Mouse (Mus musculus) forebrain, postnatal 0 days (tissue): ENCODE results near the gene Gal3st4. TPM values are rescaled to one million over a fixed set of nuclear protein-coding genes. Genes with fewer than 3 reads are reported as not detected.
A peak's percentile ranks its signal among the peaks of the same experiment; 100 is the strongest.

Experiments
- ATAC-seq: fragments of 200-750 bp; cut with Nextera tagmentation; 2 replicates; pipeline ENCODE4 v1.8.0; 2017; ENCODE audit warnings: mild to moderate bottlenecking, moderate library complexity
- DNase-seq: peaks from one replicate; pipeline ENCODE4 v3.0.0-alpha.2; 2015
- H3K27ac ChIP-seq: fragments of 300-500 bp; sonication (generic); 2 replicates; pipeline ENCODE4 v1.5.1; 2014; ENCODE audit warnings: low read depth, mild to moderate bottlenecking, antibody characterized with exemption, low read length, moderate library complexity, mixed read lengths
- H3K27me3 ChIP-seq: fragments of 300-500 bp; sonication (generic); 2 replicates; pipeline ENCODE4 v1.6.1; 2014; ENCODE audit warnings: mild to moderate bottlenecking, low read length, mixed read lengths; ENCODE audit not compliant: insufficient read depth
- H3K36me3 ChIP-seq: fragments of 300-500 bp; sonication (generic); 2 replicates; pipeline ENCODE4 v1.6.1; 2014; ENCODE audit warnings: mild to moderate bottlenecking, moderate library complexity; ENCODE audit not compliant: insufficient read depth
- H3K4me1 ChIP-seq: fragments of 300-500 bp; sonication (generic); 2 replicates; pipeline ENCODE4 v1.6.1; 2014; ENCODE audit warnings: antibody characterized with exemption; ENCODE audit not compliant: insufficient read depth
- H3K4me2 ChIP-seq: fragments of 300-500 bp; sonication (generic); 2 replicates; pipeline ENCODE4 v1.6.1; 2014; ENCODE audit warnings: low read depth, mild to moderate bottlenecking, moderate library complexity
- H3K4me3 ChIP-seq: fragments of 300-500 bp; sonication (generic); 2 replicates; pipeline ENCODE4 v1.5.1; 2014; ENCODE audit warnings: low read depth, low read length, mixed read lengths
- H3K9ac ChIP-seq: fragments of 300-500 bp; sonication (generic); 2 replicates; pipeline ENCODE4 v1.6.1; 2014; ENCODE audit warnings: mild to moderate bottlenecking
- H3K9me3 ChIP-seq: fragments of 300-500 bp; sonication (generic); 2 replicates; pipeline ENCODE4 v1.6.1; 2016; ENCODE audit warnings: low read length
- CTCF ChIP-seq: sonication (generic); IDR thresholded peaks from 2 replicates; pipeline ENCODE4 v1.5.1; 2016; ENCODE audit warnings: antibody characterized with exemption, control low read depth, low read depth
- WGBS: fragments of 180-500 bp; shearing (Covaris S2); extraction: QIAGEN DNeasy Blood & Tissue Kit; methylation state at CpG from one replicate; pipeline ENCODE4 v1.1.7; 2014; 5-methylcytosine and 5-hydroxymethylcytosine counted together
- polyA plus RNA-seq: library from polyadenylated mRNA; unstranded; fragments of >200 nt; fragmentation: Nextera tagmentation; extraction: Ambion mirVana; gene quantifications from 2 replicates; pipeline ENCODE4 v1.2.1, GENCODE M21; 2015
- total RNA-seq: library from RNA; depleted of rRNA; stranded (reverse); fragments of >200 nt; gene quantifications from 2 replicates; pipeline ENCODE4 v1.2.3, GENCODE M21; 2014; rRNA removed

Gene Gal3st4
- total RNA-seq (0.23 and 0.57 TPM in 2 replicates), polyA plus RNA-seq (1.1 and 1.5 TPM in 2 replicates)

GRCm38 (mm10) chr5:138272409-138272923 lies at the start of gene Gal3st4:
TSS of gene Gal3st4 (minus strand) at chr5:138272840.
- no peak for TF ChIP-seq CTCF
- peaks cover 19% of the 10 kb centered on the region; the same call in 1 of the 2 replicates for H3K4me1 ChIP-seq
- 0 out of 2 replicates have a peak within 1 kb of the TSS, but pooled peaks have one; percentile 15 for H3K4me2 ChIP-seq
- under 1% methylated on average over 12 of the region's 12 CpGs for WGBS
- H3K27ac ChIP-seq: no peak within 1 kb of the TSS
- peak; percentile 24; the same call in 1 of the 2 replicates for ATAC-seq
- no peaks in the 10 kb centered on the region for H3K27me3 ChIP-seq
- H3K36me3 ChIP-seq: peaks cover 13% of the 10 kb centered on the region; the same call in 1 of the 2 replicates
- peak; percentile 17 for DNase-seq
- H3K9me3 ChIP-seq: no peaks in the 10 kb centered on the region
- peak within 1 kb of the TSS; percentile 10; the same call in 1 of the 2 replicates for H3K9ac ChIP-seq
- H3K4me3 ChIP-seq: no peak within 1 kb of the TSS

- DNase-seq (no peak), ATAC-seq (no peak)
- Histone ChIP-seq H3K4me1 (no peaks in the 10 kb centered on the region), H3K9ac (no peak overlapping the region), H3K27ac (no peak overlapping the region), H3K9me3 (no peaks in the 10 kb centered on the region), H3K27me3 (no peaks in the 10 kb centered on the region), H3K36me3 (peaks cover 4% of the 10 kb centered on the region; the same call in 1 of the 2 replicates), H3K4me2 (no peak overlapping the region), H3K4me3 (no peak overlapping the region)
- 89% methylated on average over 3 of the region's 3 CpGs for WGBS
- TF ChIP-seq CTCF: no peak
Observed at GRCm38 (mm10) chr5:138312795-138313194, 40.2 kb upstream of the Gal3st4 start.

- no peaks in the 10 kb centered on the region for H3K27me3 ChIP-seq
- DNase-seq (no peak), ATAC-seq (no peak)
- no peak overlapping the region for H3K9ac ChIP-seq
- H3K27ac ChIP-seq: no peak overlapping the region
- no peak for TF ChIP-seq CTCF
- no peak overlapping the region for H3K4me2 ChIP-seq
- no peak overlapping the region for H3K4me3 ChIP-seq
- no peaks in the 10 kb centered on the region for H3K9me3 ChIP-seq
- H3K36me3 ChIP-seq: peaks cover 18% of the 10 kb centered on the region; the same call in 1 of the 2 replicates
- WGBS: 88% methylated on average over 2 of the region's 2 CpGs
- no peaks in the 10 kb centered on the region for H3K4me1 ChIP-seq
Observed at GRCm38 (mm10) chr5:138299613-138300012, 27.0 kb upstream of the Gal3st4 start.

- H3K4me3 ChIP-seq: no peak overlapping the region
- H3K27ac ChIP-seq: no peak overlapping the region
- no peaks in the 10 kb centered on the region for H3K9me3 ChIP-seq
- peaks cover 12% of the 10 kb centered on the region; the same call in 1 of the 2 replicates for H3K36me3 ChIP-seq
- no peak overlapping the region for H3K9ac ChIP-seq
- H3K4me2 ChIP-seq: no peak overlapping the region
- ATAC-seq (no peak), DNase-seq (no peak)
- TF ChIP-seq CTCF: no peak
- H3K27me3 ChIP-seq: no peaks in the 10 kb centered on the region
- H3K4me1 ChIP-seq: no peaks in the 10 kb centered on the region
Observed at GRCm38 (mm10) chr5:138294158-138294557, 21.5 kb upstream of the Gal3st4 start.

GRCm38 (mm10) chr5:138291638-138292037 lies 19.0 kb upstream of the Gal3st4 start:
- no peaks in the 10 kb centered on the region for H3K9me3 ChIP-seq
- DNase-seq: no peak
- H3K4me1 ChIP-seq: no peaks in the 10 kb centered on the region
- H3K9ac ChIP-seq: no peak overlapping the region
- H3K27ac ChIP-seq: no peak overlapping the region
- H3K4me3 ChIP-seq: no peak overlapping the region
- ATAC-seq: no peak
- H3K36me3 ChIP-seq: no peaks in the 10 kb centered on the region
- H3K27me3 ChIP-seq: no peaks in the 10 kb centered on the region
- TF ChIP-seq CTCF: no peak
- H3K4me2 ChIP-seq: no peak overlapping the region
- 84% methylated on average over 1 of the region's 1 CpGs for WGBS

- no peaks in the 10 kb centered on the region for H3K4me1 ChIP-seq
- H3K27me3 ChIP-seq: no peaks in the 10 kb centered on the region
- H3K9ac ChIP-seq: no peak overlapping the region
- H3K36me3 ChIP-seq: no peaks in the 10 kb centered on the region
- no peak overlapping the region for H3K4me3 ChIP-seq
- no peak overlapping the region for H3K27ac ChIP-seq
- H3K9me3 ChIP-seq: no peaks in the 10 kb centered on the region
- TF ChIP-seq CTCF: 0 out of 2 replicates have a peak, but pooled peaks have one; percentile 16
- no peak for ATAC-seq
- no peak for DNase-seq
- H3K4me2 ChIP-seq: no peak overlapping the region
- WGBS: 76% methylated on average over 3 of the region's 3 CpGs
Observed at GRCm38 (mm10) chr5:138287861-138288260, 15.2 kb upstream of the Gal3st4 start.

- ATAC-seq (no peak), DNase-seq (no peak)
- peak; percentile 18; the same call in 1 of the 2 replicates for TF ChIP-seq CTCF
- H3K4me2 ChIP-seq: no peak overlapping the region
- no peaks in the 10 kb centered on the region for H3K36me3 ChIP-seq
- peaks cover 5% of the 10 kb centered on the region; the same call in 1 of the 2 replicates for H3K4me1 ChIP-seq
- H3K27me3 ChIP-seq: no peaks in the 10 kb centered on the region
- 57% methylated on average over 1 of the region's 1 CpGs for WGBS
- H3K4me3 ChIP-seq: no peak overlapping the region
- H3K9me3 ChIP-seq: no peaks in the 10 kb centered on the region
- no peak overlapping the region for H3K27ac ChIP-seq
- H3K9ac ChIP-seq: no peak overlapping the region
Observed at GRCm38 (mm10) chr5:138283540-138283939, 10.9 kb upstream of the Gal3st4 start.
